Mouse (Mus musculus): ENCODE results near the gene Actb. TPM values are rescaled to one million over a fixed set of nuclear protein-coding genes. Genes with fewer than 3 reads are reported as not detected.
"Not testable (repeated sequence)": the region's sequence is repeated elsewhere in the genome, so short reads cannot be mapped to it uniquely, and the experiment has no call there.

Gene Actb
- total RNA-seq, 2 experiments from 2014 or later, result 3,167 to 3,215 TPM

DNA sequence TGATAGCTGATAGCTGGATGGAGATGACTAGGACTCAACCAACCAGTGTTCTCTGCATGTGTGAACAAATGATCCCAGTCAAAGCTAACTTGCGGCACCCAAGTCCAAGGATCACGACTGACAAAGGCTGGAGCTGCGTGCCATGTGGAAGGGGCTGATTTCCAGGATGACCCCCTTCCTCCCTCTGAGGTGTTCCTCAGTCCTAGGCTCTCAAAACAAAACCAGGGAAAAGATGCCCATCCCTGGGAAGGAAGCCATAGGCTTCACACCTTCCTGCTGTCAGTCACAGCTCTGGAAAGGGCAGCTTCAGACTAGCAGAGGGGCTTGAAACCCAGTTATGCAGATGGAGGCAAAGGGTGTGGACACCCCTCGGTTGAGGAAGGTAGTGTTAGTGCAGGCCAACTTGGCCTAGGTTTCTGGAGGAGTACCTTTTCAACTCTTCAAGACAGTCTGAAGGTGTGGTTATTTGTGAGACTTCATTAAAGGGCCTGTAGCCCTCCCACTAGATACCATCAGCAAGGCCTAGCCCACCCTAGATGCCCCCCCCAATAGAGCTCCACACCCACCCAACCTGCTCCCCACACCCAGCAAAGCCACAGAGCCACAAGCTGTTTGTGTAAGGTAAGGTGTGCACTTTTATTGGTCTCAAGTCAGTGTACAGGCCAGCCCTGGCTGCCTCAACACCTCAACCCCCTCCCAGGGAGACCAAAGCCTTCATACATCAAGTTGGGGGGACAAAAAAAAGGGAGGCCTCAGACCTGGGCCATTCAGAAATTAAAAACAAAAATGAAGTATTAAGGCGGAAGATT is 3.8 kb downstream of the Actb start:
- no peak for DNase-seq (ENCODE audit: low spot score in 2 of 2)

- DNase-seq (ENCODE audit: low spot score in 2 of 2), result no peak
Measured at GRCm38 (mm10) chr5:142901846-142902505, 4.6 kb downstream of the Actb start.

DNA sequence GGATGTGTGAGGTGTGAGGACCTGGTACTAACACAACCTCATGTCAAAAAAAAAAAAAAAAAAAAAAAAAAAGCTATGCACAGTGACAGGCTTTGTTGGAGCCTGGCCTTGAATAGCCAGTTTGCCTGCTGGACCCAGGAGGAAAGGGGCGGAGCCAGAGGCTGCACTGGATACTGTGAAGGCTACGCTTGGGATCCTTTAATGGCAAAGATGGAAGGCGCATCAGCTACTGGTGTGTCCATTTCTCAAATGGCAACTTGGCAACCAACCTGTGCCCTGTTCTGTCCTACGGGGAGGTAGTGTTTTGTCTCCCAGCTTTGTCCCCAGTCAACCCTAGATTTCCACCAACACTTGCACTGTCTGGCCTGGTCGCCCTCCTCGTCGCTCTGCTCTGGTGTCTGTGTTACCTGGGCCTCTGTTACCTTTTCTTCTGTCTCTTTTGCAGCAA is 5.2 kb downstream of the Actb start:
- no peak for DNase-seq (ENCODE audit: low spot score in 2 of 2)

DNA sequence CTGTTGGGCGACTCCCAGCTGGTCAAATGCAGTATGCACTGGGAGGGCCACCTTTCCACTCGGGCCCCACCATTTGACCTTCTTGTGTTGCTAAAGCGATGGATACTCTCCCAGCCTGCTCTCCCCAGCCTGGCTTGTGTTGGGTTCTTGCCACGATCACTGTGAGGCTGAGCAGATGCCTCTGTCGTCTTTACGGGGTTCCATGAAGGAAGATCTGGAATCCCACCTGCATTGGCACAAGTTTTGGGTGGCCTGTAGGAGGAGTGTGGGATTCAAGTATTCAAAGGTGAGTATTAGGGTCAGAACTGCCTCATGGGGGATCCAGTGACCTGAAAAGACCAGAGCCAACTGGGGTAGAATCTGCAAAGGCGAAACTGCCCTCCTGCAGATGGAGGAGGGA is 5.9 kb downstream of the Actb start:
- DNase-seq (ENCODE audit: low spot score in 2 of 2), result no peak

- DNase-seq (ENCODE audit: low spot score in 2 of 2), result no peak
Measured at GRCm38 (mm10) chr5:142899932-142900533, 6.5 kb downstream of the Actb start.

- peak in 1 of 2 experiments; percentile 86 for DNase-seq (ENCODE audit: low spot score in 2 of 2)
Measured at GRCm38 (mm10) chr5:142899057-142899601, 7.4 kb downstream of the Actb start.

- no peak for DNase-seq (ENCODE audit: low spot score in 2 of 2)
Measured at GRCm38 (mm10) chr5:142898316-142898715, 8.2 kb downstream of the Actb start.

DNA sequence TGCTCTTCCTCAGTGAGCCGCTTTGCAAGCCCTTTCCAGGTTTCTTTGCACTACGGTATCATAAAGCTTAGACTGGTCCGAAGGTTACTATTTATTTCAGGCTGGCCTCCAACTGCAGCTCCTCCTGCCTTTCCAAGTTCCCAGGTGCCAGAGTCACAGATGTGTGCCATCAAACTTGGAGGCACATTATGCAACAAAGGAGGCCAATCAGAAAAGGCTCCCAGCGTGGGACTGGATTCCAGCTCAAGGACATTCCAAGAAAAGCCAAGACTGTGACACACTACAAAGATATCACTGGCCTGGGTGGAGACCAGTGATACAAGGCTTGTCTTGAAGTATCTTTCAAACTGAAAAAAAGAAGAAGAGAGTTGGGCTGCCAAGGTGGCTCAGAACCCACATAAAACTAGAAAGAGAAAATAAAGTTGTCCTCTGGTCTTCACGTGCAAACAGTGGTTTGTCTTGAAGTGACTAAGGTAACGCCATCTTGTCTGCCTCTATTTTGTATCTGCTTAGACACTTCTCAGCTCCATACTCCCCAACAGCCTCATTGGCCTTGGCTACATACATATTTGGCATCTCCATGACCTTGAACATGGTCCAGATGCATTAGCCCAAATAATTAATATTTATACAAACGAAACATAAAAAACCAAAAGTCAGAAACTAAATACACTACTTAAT is 8.8 kb downstream of the Actb start:
- DNase-seq (ENCODE audit: low spot score in 2 of 2), result no peak

- no peak for DNase-seq (ENCODE audit: low spot score in 2 of 2)
Measured at GRCm38 (mm10) chr5:142896713-142897112, 9.8 kb downstream of the Actb start.

DNA sequence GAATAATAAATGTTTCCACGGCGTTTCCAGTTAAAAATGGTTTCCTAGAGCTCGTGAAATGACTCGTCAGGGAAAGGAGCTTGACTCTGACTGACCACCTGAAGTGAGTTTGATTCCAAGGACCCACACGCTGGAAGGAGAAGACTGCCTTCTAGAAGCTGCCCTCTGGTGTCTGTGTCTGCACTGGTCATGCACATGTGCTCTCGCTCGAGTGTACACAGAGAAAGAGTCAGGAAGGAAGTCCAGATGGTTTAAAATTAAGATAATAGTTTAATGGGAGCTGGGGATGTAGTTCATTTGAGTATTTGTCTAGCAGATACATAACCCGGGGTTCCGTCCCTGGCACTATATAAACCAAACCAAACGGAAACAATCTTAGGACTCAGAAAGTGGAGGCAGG is 10.4 kb downstream of the Actb start:
- no peak for DNase-seq (ENCODE audit: low spot score in 2 of 2)

- peak; percentile 83 to 93 for DNase-seq (ENCODE audit: low spot score in 2 of 2)
Measured at GRCm38 (mm10) chr5:142894918-142895613, 11.5 kb downstream of the Actb start, which contains the start of gene Fbxl18. Fbxl18 (minus strand) TSS chr5:142895421.

- no peak for DNase-seq (ENCODE audit: low spot score in 2 of 2)
Measured at GRCm38 (mm10) chr5:142891396-142891795, 15.2 kb downstream of the Actb start.

- DNase-seq (ENCODE audit: low spot score in 2 of 2), result not testable (repeated sequence)
Measured at GRCm38 (mm10) chr5:142887533-142887932, 19.0 kb downstream of the Actb start.

DNA sequence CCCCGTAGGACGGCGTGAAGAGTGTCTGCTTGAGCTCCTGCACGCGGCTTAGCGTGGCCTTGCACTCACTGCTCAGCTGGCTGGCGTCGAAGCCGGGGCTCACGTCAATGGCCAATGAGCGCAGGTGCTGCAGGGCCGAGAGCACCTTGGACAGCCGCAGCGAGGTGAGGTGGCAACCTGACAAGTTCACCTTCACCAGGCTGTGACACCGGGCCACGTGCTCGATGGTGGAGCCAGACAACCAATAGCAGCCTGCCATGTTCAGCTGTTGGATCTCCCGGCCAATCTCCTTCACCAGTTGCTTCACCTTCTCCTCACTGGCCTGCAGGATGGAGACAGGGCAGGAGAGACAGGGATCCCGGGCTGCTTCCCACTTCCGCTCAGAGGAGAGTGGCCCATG is 19.8 kb downstream of the Actb start:
- DNase-seq (ENCODE audit: low spot score in 2 of 2), result no peak

- DNase-seq (ENCODE audit: low spot score in 2 of 2), result no peak
Measured at GRCm38 (mm10) chr5:142886181-142886580, 20.4 kb downstream of the Actb start.

DNA sequence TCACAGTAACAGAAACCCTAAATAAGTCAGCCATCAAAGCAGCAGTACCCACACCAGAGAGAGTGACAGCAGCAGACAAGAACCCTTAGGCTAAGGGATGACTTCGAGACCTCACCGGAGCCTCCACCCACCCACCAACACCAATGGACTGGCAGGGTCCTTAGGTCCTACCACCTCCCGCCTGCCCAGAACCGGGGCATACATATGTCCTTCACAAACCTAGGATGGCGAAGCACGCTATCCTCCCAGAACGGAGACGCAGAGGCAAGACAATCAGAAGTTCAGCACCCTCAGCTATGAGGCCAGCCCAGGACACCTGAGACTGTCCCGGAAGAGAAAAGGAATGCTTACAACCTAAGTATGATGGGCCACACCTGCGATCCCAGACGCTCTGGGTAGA is 24.1 kb downstream of the Actb start:
- no peak for DNase-seq (ENCODE audit: low spot score in 2 of 2)

DNA sequence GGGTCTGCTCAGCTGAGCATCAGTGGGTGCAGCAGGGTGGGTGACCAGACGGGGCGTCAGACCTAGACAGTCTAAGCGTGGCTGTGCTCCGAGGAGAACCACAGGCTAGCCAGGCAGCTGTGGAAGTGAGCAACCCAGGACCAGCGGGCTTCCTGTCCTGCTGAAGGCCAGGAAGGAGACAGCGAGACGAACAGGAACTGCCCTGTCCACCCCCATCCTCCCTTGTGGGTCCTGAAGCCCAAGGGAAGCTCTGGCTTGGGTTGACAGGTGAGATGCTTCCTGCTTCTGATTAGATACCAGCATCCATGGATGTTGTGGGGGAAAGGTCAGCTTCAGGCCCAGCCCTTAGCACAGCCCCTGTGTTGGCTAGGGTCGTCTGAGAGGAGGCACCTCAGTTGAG is 24.6 kb downstream of the Actb start:
- DNase-seq (ENCODE audit: low spot score in 2 of 2), result no peak

GRCm38 (mm10) chr5:142880806-142881516 is 25.6 kb downstream of the Actb start:
- no peak for DNase-seq (ENCODE audit: low spot score in 2 of 2)

DNA sequence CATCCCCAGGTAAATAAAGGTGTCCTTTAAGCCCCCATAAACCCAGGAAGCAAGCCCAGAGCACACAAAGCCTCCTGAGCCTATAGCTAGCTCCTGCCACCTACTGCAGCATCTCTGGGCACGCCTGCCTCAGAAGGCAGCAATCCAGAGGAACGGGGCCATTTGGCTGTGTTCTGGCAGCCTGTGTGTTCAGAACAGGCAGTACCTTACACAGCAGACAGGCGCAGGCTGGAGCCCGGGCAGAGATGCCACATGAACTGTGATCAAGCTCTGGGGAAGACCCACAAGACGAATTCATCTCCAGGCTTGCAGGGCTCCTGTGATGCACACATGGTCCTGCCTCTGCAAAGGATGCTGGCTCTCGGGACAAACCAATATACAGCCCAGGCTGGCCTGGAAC is 26.3 kb downstream of the Actb start:
- DNase-seq (ENCODE audit: low spot score in 2 of 2), result peak; percentile 74 to 93
